7 mouse cellular contexts compared by ENCODE assay signal in the genomic region with DNA sequence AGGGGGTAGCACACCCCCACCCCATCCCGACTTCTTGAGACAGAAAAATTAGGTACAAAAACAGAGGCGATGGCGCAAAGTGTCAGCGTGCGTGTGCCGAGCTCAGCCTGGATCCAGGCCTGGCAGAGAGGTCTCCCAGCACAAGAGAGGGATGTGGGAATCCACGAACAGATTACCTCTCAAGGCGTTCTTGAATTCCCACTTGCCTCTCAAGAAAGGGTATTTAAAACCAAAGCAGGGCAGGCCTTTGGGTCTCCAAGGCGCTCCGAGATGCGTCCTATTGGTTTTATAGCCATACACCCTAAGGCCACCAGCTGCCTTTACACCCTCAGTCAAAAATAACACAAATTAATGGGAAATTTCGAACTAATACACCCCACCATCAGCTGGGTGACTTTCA. TPM values are rescaled to one million over a fixed set of nuclear protein-coding genes. Genes with fewer than 3 reads are reported as not detected.
A peak's percentile ranks its signal among the peaks of the same experiment; 100 is the strongest.
DNase-seq lines count a peak whose midpoint lies in the region; ATAC-seq and TF ChIP-seq lines count a peak whose summit lies in the region.

No protein-coding gene starts in this region.

- H3K4me1 ChIP-seq in lung, embryonic 16.5 days (replicated peaks; ENCODE audit: control insufficient read depth, insufficient read depth, low read length): peaks cover 10% of the 10 kb centered on the region
- H3K4me1 ChIP-seq in forebrain, embryonic 15.5 days: peaks cover 33% of the 10 kb centered on the region
- H3K4me1 ChIP-seq in limb, embryonic 14.5 days (ENCODE audit: control insufficient read depth, insufficient read depth, low read length): peaks cover 21% of the 10 kb centered on the region
- H3K4me1 ChIP-seq in stomach, embryonic 15.5 days: peaks cover 33% of the 10 kb centered on the region

- peaks cover 62% of the 10 kb centered on the region for H3K27me3 ChIP-seq in lung, embryonic 16.5 days (ENCODE audit: control insufficient read depth, insufficient read depth, low read depth, low read length)
- H3K27me3 ChIP-seq in forebrain, embryonic 15.5 days: peaks cover 82% of the 10 kb centered on the region
- peaks cover 73% of the 10 kb centered on the region for H3K27me3 ChIP-seq in limb, embryonic 14.5 days (ENCODE audit: control insufficient read depth, insufficient read depth, low read length)
- peaks cover 61% of the 10 kb centered on the region for H3K27me3 ChIP-seq in stomach, embryonic 15.5 days (replicated peaks)

- TF ChIP-seq POLR2A in limb, embryonic 14.5 days (IDR thresholded peaks at IDR 0.05; ENCODE audit: borderline replicate concordance, extremely low read depth, insufficient read depth, insufficient read length): no peak

- 19% methylated on average over 12 of the region's 12 CpGs for WGBS in lung, embryonic 16.5 days
- WGBS in forebrain, embryonic 15.5 days: 4% methylated on average over 12 of the region's 12 CpGs
- 21% methylated on average over 12 of the region's 12 CpGs for WGBS in limb, embryonic 14.5 days
- WGBS in stomach, embryonic 15.5 days: 23% methylated on average over 12 of the region's 12 CpGs

- H3K27ac ChIP-seq in lung, embryonic 16.5 days (ENCODE audit: low read length): 0 out of 2 replicates have a peak overlapping the region, but pooled peaks have one; percentile 25
- H3K27ac ChIP-seq in forebrain, embryonic 15.5 days (replicated peaks): no peak overlapping the region
- no peak overlapping the region for H3K27ac ChIP-seq in limb, embryonic 14.5 days (replicated peaks; ENCODE audit: low read depth, low read length)
- H3K27ac ChIP-seq in stomach, embryonic 15.5 days: no peak overlapping the region

- H3K36me3 ChIP-seq in lung, embryonic 16.5 days (ENCODE audit: control insufficient read depth, insufficient read depth, low read length): 0 out of 2 replicates have a peak, but pooled peaks cover 2% of the 10 kb centered on the region
- no peaks in the 10 kb centered on the region for H3K36me3 ChIP-seq in forebrain, embryonic 15.5 days
- no peaks in the 10 kb centered on the region for H3K36me3 ChIP-seq in limb, embryonic 14.5 days (ENCODE audit: control insufficient read depth, insufficient read depth, low read length)
- no peaks in the 10 kb centered on the region for H3K36me3 ChIP-seq in stomach, embryonic 15.5 days

- H3K4me3 ChIP-seq in lung, embryonic 16.5 days (ENCODE audit: low read length): peak overlapping the region; percentile 68
- peak overlapping the region; percentile 35 for H3K4me3 ChIP-seq in forebrain, embryonic 15.5 days
- peak overlapping the region; percentile 49 for H3K4me3 ChIP-seq in limb, embryonic 14.5 days (replicated peaks; ENCODE audit: low read length)
- peak overlapping the region; percentile 58 for H3K4me3 ChIP-seq in stomach, embryonic 15.5 days (replicated peaks)

- H3K9ac ChIP-seq in lung, embryonic 16.5 days (ENCODE audit: low read length): peak overlapping the region; percentile 86
- no peak overlapping the region for H3K9ac ChIP-seq in forebrain, embryonic 15.5 days (replicated peaks)
- 0 out of 2 replicates have a peak overlapping the region, but pooled peaks have one; percentile 50 for H3K9ac ChIP-seq in limb, embryonic 14.5 days (ENCODE audit: low read depth, low read length, severe bottlenecking)
- H3K9ac ChIP-seq in stomach, embryonic 15.5 days: peak overlapping the region; percentile 26; the same call in 1 of the 2 replicates

- no peaks in the 10 kb centered on the region for H3K9me3 ChIP-seq in lung, embryonic 16.5 days (ENCODE audit: control insufficient read depth, low read length)
- no peaks in the 10 kb centered on the region for H3K9me3 ChIP-seq in forebrain, embryonic 15.5 days
- H3K9me3 ChIP-seq in limb, embryonic 14.5 days (ENCODE audit: control insufficient read depth, low read length): no peaks in the 10 kb centered on the region
- H3K9me3 ChIP-seq in stomach, embryonic 15.5 days: no peaks in the 10 kb centered on the region

- peak overlapping the region; percentile 78 for H3K4me2 ChIP-seq in lung, embryonic 16.5 days (ENCODE audit: low read depth, low read length)
- H3K4me2 ChIP-seq in forebrain, embryonic 15.5 days (replicated peaks): peak overlapping the region; percentile 50
- peak overlapping the region; percentile 62; the same call in 1 of the 2 replicates for H3K4me2 ChIP-seq in limb, embryonic 14.5 days (replicated peaks; ENCODE audit: low read depth, low read length, severe bottlenecking)
- peak overlapping the region; percentile 84 for H3K4me2 ChIP-seq in stomach, embryonic 15.5 days

- DNase-seq in lung, adult 18-20 months: no peak
- no peak for DNase-seq in limb, embryonic 14.5 days (ENCODE audit: low spot score)
- DNase-seq in adrenal gland, adult 18-20 months (ENCODE audit: low spot score in 2 of 2): no peak
- no peak for DNase-seq in frontal cortex, postnatal 36 days (ENCODE audit: low spot score in 2 of 2)

- no peak for ATAC-seq in lung, embryonic 16.5 days (ENCODE audit: low read depth)
- no peak for ATAC-seq in forebrain, embryonic 15.5 days (replicated peaks)
- no peak for ATAC-seq in limb, embryonic 14.5 days (ENCODE audit: low FRiP score, low read depth)
- no peak for ATAC-seq in stomach, embryonic 15.5 days (ENCODE audit: insufficient read depth, low FRiP score, low read depth)

RNA-seq across cellular contexts. Expression of a gene that starts 4.4 kb away (rescaled TPM):
- 19.4 and 22.9 TPM in 2 replicates for polyA plus RNA-seq in lung, embryonic 16.5 days (2015; fragmentation: Nextera tagmentation; extraction: Ambion mirVana)
- 4.3 and 4.8 TPM in 2 replicates for polyA plus RNA-seq in forebrain, embryonic 15.5 days (2015; fragmentation: Nextera tagmentation; extraction: Ambion mirVana)
- polyA plus RNA-seq in limb, embryonic 14.5 days (2012; rRNA removed): 12.8 and 19.9 TPM in 2 replicates
- 5.0 and 6.1 TPM in 2 replicates for polyA plus RNA-seq in limb, embryonic 14.5 days (2014; fragmentation: Nextera tagmentation; extraction: Ambion mirVana)
- 17.5 and 19.0 TPM in 2 replicates for polyA plus RNA-seq in stomach, embryonic 15.5 days (2015; fragmentation: Nextera tagmentation; extraction: Ambion mirVana)
- under 1 TPM in 1 of 2 experiments, not detected in 1; 0.19 TPM for total RNA-seq in adrenal gland, adult 18-20 months (2021)
